Mouse (Mus musculus) heart, embryonic 10.5 days (tissue): ENCODE results near the gene Fam131a. TPM values are rescaled to one million over a fixed set of nuclear protein-coding genes. Genes with fewer than 3 reads are reported as not detected.
"Not testable (repeated sequence)": the region's sequence is repeated elsewhere in the genome, so short reads cannot be mapped to it uniquely, and the experiment has no call there.

Experiments
- DNase-seq: peaks from one replicate; pipeline ENCODE4 v3.0.0-alpha.2; 2017; ENCODE audit warnings: low spot score
- H3K27ac ChIP-seq: fragments of 300-500 bp; sonication (generic); 2 replicates; pipeline ENCODE4 v1.5.1; 2016; ENCODE audit warnings: mild to moderate bottlenecking
- H3K27me3 ChIP-seq: fragments of 300-500 bp; sonication (generic); 2 replicates; pipeline ENCODE4 v1.6.1; 2016; ENCODE audit warnings: mild to moderate bottlenecking; ENCODE audit not compliant: poor library complexity, insufficient read depth, severe bottlenecking
- H3K36me3 ChIP-seq: fragments of 300-500 bp; sonication (generic); 2 replicates; pipeline ENCODE4 v1.6.1; 2016; ENCODE audit warnings: mild to moderate bottlenecking, moderate library complexity
- H3K4me1 ChIP-seq: fragments of 300-500 bp; sonication (generic); 2 replicates; pipeline ENCODE4 v1.6.1; 2016; ENCODE audit warnings: mild to moderate bottlenecking
- H3K4me3 ChIP-seq: fragments of 300-500 bp; sonication (generic); 2 replicates; pipeline ENCODE4 v1.5.1; 2016; ENCODE audit warnings: mild to moderate bottlenecking, moderate library complexity
- H3K9me3 ChIP-seq: fragments of 300-500 bp; sonication (generic); 2 replicates; pipeline ENCODE4 v1.6.1; 2016; ENCODE audit warnings: mild to moderate bottlenecking, moderate library complexity
- WGBS: fragments of 180-500 bp; shearing (Covaris S2); methylation state at CpG from one replicate; pipeline ENCODE4 v1.1.7; 2016; 5-methylcytosine and 5-hydroxymethylcytosine counted together
- polyA plus RNA-seq: library from polyadenylated mRNA; unstranded; fragments of >200 nt; fragmentation: Nextera tagmentation; extraction: Ambion mirVana; gene quantifications from 2 replicates; pipeline ENCODE4 v1.2.1, GENCODE M21; 2016

Fam131a gene
- polyA plus RNA-seq = 2.5 TPM in 2 replicates

- H3K4me3 ChIP-seq = peak within 1 kb of the TSS; percentile 61
- peak; percentile 98 for DNase-seq
- peaks cover 39% of the 10 kb centered on the region for H3K36me3 ChIP-seq
- H3K4me1 ChIP-seq = peaks cover 30% of the 10 kb centered on the region
- WGBS = under 1% methylated on average over 35 of the region's 37 CpGs
- peaks cover 35% of the 10 kb centered on the region for H3K27me3 ChIP-seq
- H3K9me3 ChIP-seq = no peaks in the 10 kb centered on the region
- peak within 1 kb of the TSS; percentile 76 for H3K27ac ChIP-seq
These were observed at the start of gene Fam131a for GRCm38 (mm10) chr16:20693111-20693701. Gene Fam131a, plus strand, starts transcription at chr16:20693241.

- no peak for DNase-seq
- Histone ChIP-seq H3K27me3 (0 out of 2 replicates have a peak, but pooled peaks cover 9% of the 10 kb centered on the region), H3K4me1 (no peaks in the 10 kb centered on the region), H3K36me3 (no peaks in the 10 kb centered on the region), H3K27ac (no peak overlapping the region), H3K9me3 (no peaks in the 10 kb centered on the region), H3K4me3 (no peak overlapping the region)
- 81% methylated on average over 7 of the region's 7 CpGs for WGBS
These were observed 49.1 kb upstream of the Fam131a start for GRCm38 (mm10) chr16:20643911-20644310.

- peak; percentile 97 for DNase-seq
- peak within 1 kb of the TSS; percentile 89 for H3K27ac ChIP-seq
- 2% methylated on average over 46 of the region's 46 CpGs for WGBS
- peaks cover 12% of the 10 kb centered on the region for H3K4me1 ChIP-seq
- peaks cover 23% of the 10 kb centered on the region for H3K36me3 ChIP-seq
- no peaks in the 10 kb centered on the region for H3K27me3 ChIP-seq
- peak within 1 kb of the TSS; percentile 93 for H3K4me3 ChIP-seq
- H3K9me3 ChIP-seq = no peaks in the 10 kb centered on the region
These were observed 41.7 kb upstream of the Fam131a start, which contains the start of gene Psmd2 for GRCm38 (mm10) chr16:20651076-20651946. Gene Psmd2, plus strand, starts transcription at chr16:20651652.

- peak overlapping the region; percentile 93 for H3K4me3 ChIP-seq
- WGBS = 9% methylated on average over 12 of the region's 12 CpGs
- no peaks in the 10 kb centered on the region for H3K27me3 ChIP-seq
- DNase-seq = no peak
- no peaks in the 10 kb centered on the region for H3K9me3 ChIP-seq
- H3K4me1 ChIP-seq = peaks cover 12% of the 10 kb centered on the region
- peak overlapping the region; percentile 89 for H3K27ac ChIP-seq
- H3K36me3 ChIP-seq = peaks cover 29% of the 10 kb centered on the region
These were observed 41.1 kb upstream of the Fam131a start for GRCm38 (mm10) chr16:20651947-20652310.

GRCm38 (mm10) chr16:20653315-20653714, 39.7 kb upstream of the Fam131a start:
- peaks cover 43% of the 10 kb centered on the region for H3K36me3 ChIP-seq
- no peaks in the 10 kb centered on the region for H3K9me3 ChIP-seq
- H3K4me3 ChIP-seq = no peak overlapping the region
- peaks cover 12% of the 10 kb centered on the region for H3K4me1 ChIP-seq
- DNase-seq = no peak
- WGBS = 63% methylated on average over 2 of the region's 2 CpGs
- H3K27me3 ChIP-seq = no peaks in the 10 kb centered on the region
- H3K27ac ChIP-seq = no peak overlapping the region

GRCm38 (mm10) chr16:20657661-20658060, 35.4 kb upstream of the Fam131a start:
- H3K9me3 ChIP-seq = no peaks in the 10 kb centered on the region
- H3K27me3 ChIP-seq = no peaks in the 10 kb centered on the region
- DNase-seq = no peak
- H3K4me3 ChIP-seq = no peak overlapping the region
- H3K27ac ChIP-seq = no peak overlapping the region
- peaks cover 5% of the 10 kb centered on the region for H3K4me1 ChIP-seq
- 86% methylated on average over 4 of the region's 4 CpGs for WGBS
- H3K36me3 ChIP-seq = peaks cover 86% of the 10 kb centered on the region

GRCm38 (mm10) chr16:20668013-20668412, 25.0 kb upstream of the Fam131a start, which contains the start of gene Eif4g1:
Gene Eif4g1, plus strand, starts transcription at chr16:20668313.
- WGBS = 90% methylated on average over 5 of the region's 6 CpGs
- H3K27ac ChIP-seq, H3K4me1 ChIP-seq, H3K9me3 ChIP-seq, H3K27me3 ChIP-seq, DNase-seq, H3K4me3 ChIP-seq: not testable (repeated sequence)
- H3K36me3 ChIP-seq = peaks cover 18% of the 10 kb centered on the region

GRCm38 (mm10) chr16:20670291-20670690, 22.8 kb upstream of the Fam131a start:
- Histone ChIP-seq H3K9me3 (no peaks in the 10 kb centered on the region), H3K36me3 (peaks cover 16% of the 10 kb centered on the region), H3K4me3 (no peak overlapping the region), H3K4me1 (peaks cover 17% of the 10 kb centered on the region), H3K27ac (no peak overlapping the region), H3K27me3 (no peaks in the 10 kb centered on the region)
- DNase-seq = no peak
- 90% methylated on average over 3 of the region's 3 CpGs for WGBS

GRCm38 (mm10) chr16:20671886-20672285, 21.2 kb upstream of the Fam131a start:
- peaks cover 18% of the 10 kb centered on the region for H3K4me1 ChIP-seq
- no peaks in the 10 kb centered on the region for H3K27me3 ChIP-seq
- H3K9me3 ChIP-seq = no peaks in the 10 kb centered on the region
- no peak for DNase-seq
- H3K4me3 ChIP-seq = peak overlapping the region; percentile 99
- 22% methylated on average over 6 of the region's 6 CpGs for WGBS
- no peak overlapping the region for H3K27ac ChIP-seq
- H3K36me3 ChIP-seq = peaks cover 32% of the 10 kb centered on the region

- under 1% methylated on average over 38 of the region's 38 CpGs for WGBS
- Histone ChIP-seq H3K4me1 (peaks cover 18% of the 10 kb centered on the region), H3K27me3 (no peaks in the 10 kb centered on the region), H3K9me3 (no peaks in the 10 kb centered on the region), H3K27ac (peak overlapping the region; percentile 98), H3K4me3 (peak overlapping the region; percentile 99), H3K36me3 (peaks cover 38% of the 10 kb centered on the region)
- DNase-seq = peak; percentile 97
These were observed 20.5 kb upstream of the Fam131a start for GRCm38 (mm10) chr16:20672500-20672902.

GRCm38 (mm10) chr16:20672965-20673705, 19.9 kb upstream of the Fam131a start:
- Histone ChIP-seq H3K36me3 (peaks cover 44% of the 10 kb centered on the region), H3K27ac (peak overlapping the region; percentile 98), H3K27me3 (no peaks in the 10 kb centered on the region), H3K4me3 (peak overlapping the region; percentile 99), H3K9me3 (no peaks in the 10 kb centered on the region), H3K4me1 (peaks cover 18% of the 10 kb centered on the region)
- under 1% methylated on average over 67 of the region's 78 CpGs for WGBS
- no peak for DNase-seq

GRCm38 (mm10) chr16:20673706-20674303, 19.2 kb upstream of the Fam131a start:
- Histone ChIP-seq H3K4me1 (peaks cover 18% of the 10 kb centered on the region), H3K27me3 (no peaks in the 10 kb centered on the region), H3K9me3 (no peaks in the 10 kb centered on the region), H3K36me3 (peaks cover 51% of the 10 kb centered on the region), H3K4me3 (peak overlapping the region; percentile 99), H3K27ac (peak overlapping the region; percentile 98)
- peak; percentile 86 for DNase-seq
- WGBS = 7% methylated on average over 14 of the region's 14 CpGs
